Mouse (Mus musculus) thymus, adult 2 months (tissue): Measurements from ENCODE around the gene Capn11. TPM values are rescaled to one million over a fixed set of nuclear protein-coding genes. Genes with fewer than 3 reads are reported as not detected.

Source experiments
- DNase-seq: peaks from one replicate; pipeline ENCODE4 v3.0.0; 2021
- H3K27ac ChIP-seq: fragments of 200-500 bp; 2 replicates; pipeline ENCODE4 v1.5.1; 2012; ENCODE audit warnings: low read length, control low read depth; ENCODE audit not compliant: control insufficient read depth, insufficient read depth
- H3K27me3 ChIP-seq: fragments of 200-500 bp; 2 replicates; pipeline ENCODE4 v1.6.1; 2012; ENCODE audit warnings: mild to moderate bottlenecking, low read length, moderate library complexity, mixed read lengths; ENCODE audit not compliant: control insufficient read depth, insufficient read depth
- H3K36me3 ChIP-seq: fragments of 200-500 bp; 2 replicates; pipeline ENCODE4 v1.6.1; 2012; ENCODE audit warnings: mild to moderate bottlenecking, low read length, moderate library complexity; ENCODE audit not compliant: control insufficient read depth, insufficient read depth
- H3K4me1 ChIP-seq: fragments of 200-500 bp; replicated peaks from 2 replicates; pipeline ENCODE4 v1.6.1; 2012; ENCODE audit warnings: low read length; ENCODE audit not compliant: control insufficient read depth, insufficient read depth
- H3K4me3 ChIP-seq: fragments of 200-500 bp; 2 replicates; pipeline ENCODE4 v1.5.1; 2012; ENCODE audit warnings: mild to moderate bottlenecking, low read length, control low read depth, moderate library complexity; ENCODE audit not compliant: control insufficient read depth, insufficient read depth
- CTCF ChIP-seq: fragments of 200-500 bp; IDR thresholded peaks from 2 replicates; pipeline ENCODE4 v1.5.1; 2012; ENCODE audit warnings: mild to moderate bottlenecking, control low read depth, low read length, moderate library complexity, borderline replicate concordance; ENCODE audit not compliant: control insufficient read depth, poor library complexity, insufficient read depth; ENCODE audit errors: extremely low read depth
- POLR2A ChIP-seq: fragments of 200-500 bp; IDR thresholded peaks from 2 replicates; pipeline ENCODE4 v1.6.1; 2012; ENCODE audit warnings: mild to moderate bottlenecking, low read length, control low read depth, moderate library complexity; ENCODE audit not compliant: control insufficient read depth, poor library complexity, insufficient read depth; ENCODE audit errors: extremely low read depth
- WGBS: fragments of 180-500 bp; shearing (Covaris S2); methylation state at CpG from one replicate; pipeline ENCODE4 v1.1.7; 2018; 5-methylcytosine and 5-hydroxymethylcytosine counted together
- polyA plus RNA-seq: library from polyadenylated mRNA; depleted of rRNA; stranded (reverse); fragments of >200 nt; gene quantifications from 2 replicates; pipeline ENCODE4 v1.2.3, GENCODE M21; 2012

The Capn11 gene
- polyA plus RNA-seq, 1 experiment, result 0.09 TPM

- H3K4me1 ChIP-seq, result peaks cover 55% of the 10 kb centered on the region
- TF ChIP-seq POLR2A (no peak), CTCF (no peak)
These were observed 66.3 kb downstream of the Capn11 start for GRCm38 (mm10) chr17:45592606-45593431.

GRCm38 (mm10) chr17:45591701-45592605 is 67.2 kb downstream of the Capn11 start:
- DNase-seq, result no peak
- 59% methylated on average over 16 of the region's 16 CpGs for WGBS
- Histone ChIP-seq H3K27me3 (no peaks in the 10 kb centered on the region), H3K27ac (peak overlapping the region; percentile 29; the same call in 1 of the 2 replicates), H3K36me3 (peaks cover 4% of the 10 kb centered on the region), H3K4me3 (peak overlapping the region; percentile 6; the same call in 1 of the 2 replicates), H3K4me1 (peaks cover 51% of the 10 kb centered on the region)
- TF ChIP-seq CTCF (no peak), POLR2A (no peak)

More at GRCm38 (mm10) chr17:45592606-45593431, 66.3 kb downstream of the Capn11 start:
- peaks cover 4% of the 10 kb centered on the region; the same call in 1 of the 2 replicates for H3K36me3 ChIP-seq
- H3K4me3 ChIP-seq, result peak overlapping the region; percentile 6; the same call in 1 of the 2 replicates
- no peaks in the 10 kb centered on the region for H3K27me3 ChIP-seq
- 64% methylated on average over 8 of the region's 8 CpGs for WGBS
- no peak for DNase-seq
- peak overlapping the region; percentile 29; the same call in 1 of the 2 replicates for H3K27ac ChIP-seq

GRCm38 (mm10) chr17:45590410-45590809 is 68.7 kb downstream of the Capn11 start:
- DNase-seq, result no peak
- Histone ChIP-seq H3K4me3 (no peak overlapping the region), H3K27me3 (no peaks in the 10 kb centered on the region), H3K27ac (no peak overlapping the region), H3K36me3 (peaks cover 11% of the 10 kb centered on the region), H3K4me1 (peaks cover 36% of the 10 kb centered on the region)
- TF ChIP-seq CTCF (no peak), POLR2A (no peak)
- WGBS, result 95% methylated on average over 6 of the region's 6 CpGs

GRCm38 (mm10) chr17:45589844-45590243 is 69.3 kb downstream of the Capn11 start:
- Histone ChIP-seq H3K4me3 (no peak overlapping the region), H3K36me3 (peaks cover 11% of the 10 kb centered on the region), H3K4me1 (peaks cover 35% of the 10 kb centered on the region), H3K27ac (no peak overlapping the region), H3K27me3 (no peaks in the 10 kb centered on the region)
- TF ChIP-seq CTCF (no peak), POLR2A (no peak)
- 98% methylated on average over 8 of the region's 8 CpGs for WGBS
- DNase-seq, result no peak

- TF ChIP-seq CTCF (0 out of 2 replicates have a peak, but pooled peaks have one; percentile 17), POLR2A (no peak)
- no peak for DNase-seq
- Histone ChIP-seq H3K27ac (no peak overlapping the region), H3K4me1 (peaks cover 30% of the 10 kb centered on the region), H3K4me3 (no peak overlapping the region), H3K36me3 (peaks cover 11% of the 10 kb centered on the region), H3K27me3 (no peaks in the 10 kb centered on the region)
- over 99% methylated on average over 7 of the region's 7 CpGs for WGBS
These were observed 69.9 kb downstream of the Capn11 start for GRCm38 (mm10) chr17:45589236-45589635.

- Histone ChIP-seq H3K4me3 (no peak overlapping the region), H3K4me1 (peaks cover 22% of the 10 kb centered on the region), H3K27ac (no peak overlapping the region), H3K36me3 (peaks cover 11% of the 10 kb centered on the region), H3K27me3 (no peaks in the 10 kb centered on the region)
- no peak for DNase-seq
- no peak for TF ChIP-seq POLR2A
- TF ChIP-seq CTCF, result no peak
- WGBS, result 99% methylated on average over 7 of the region's 7 CpGs
These were observed 70.8 kb downstream of the Capn11 start for GRCm38 (mm10) chr17:45588370-45588769.
